Mouse (Mus musculus): ENCODE measurements around the gene Aldh1l1.

GRCm38 (mm10) chr6:90582331-90582730 lies 96.1 kb downstream of the Aldh1l1 start:
- TF ChIP-seq CTCF (conservative IDR thresholded peaks at IDR 0.05 in 1 of 2, IDR thresholded peaks at IDR 0.05 in 1 of 2; ENCODE audit: low read depth in 2 of 2, low read length in 2 of 2) (no peak), ELF1 (IDR thresholded peaks at IDR 0.05; ENCODE audit: low read depth, low read length) (no peak), POLR2AphosphoS2 (IDR thresholded peaks at IDR 0.05; ENCODE audit: low read depth, low read length) (no peak)

All from CH12.LX (cell line).